Mouse (Mus musculus): ENCODE data around the gene Klhl3.

DNA sequence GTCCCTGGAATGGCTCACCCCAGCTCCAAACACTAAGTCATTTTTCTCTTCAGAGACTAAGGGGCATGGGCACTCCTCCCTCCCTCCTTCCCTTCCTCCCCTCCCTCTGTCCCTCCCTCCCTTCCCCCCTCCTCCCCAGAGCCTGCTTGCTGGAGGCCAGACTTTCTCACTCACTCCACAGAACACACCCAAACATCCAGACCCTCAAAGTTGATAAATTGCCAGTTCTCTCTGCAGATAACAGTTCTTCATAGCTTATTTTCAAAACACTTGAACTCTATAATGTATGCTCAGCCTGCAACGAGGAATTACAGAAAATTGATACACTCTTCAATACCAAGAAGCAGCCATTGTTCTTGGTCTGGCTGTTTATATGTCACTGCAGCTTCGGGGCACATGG, 133.3 kb downstream of the Klhl3 start:
- no peak for TF ChIP-seq CTCF (IDR thresholded peaks at IDR 0.05; ENCODE audit: control insufficient read depth, insufficient read depth, insufficient replicate concordance, low read depth, low read length)
- TF ChIP-seq POLR2A (IDR thresholded peaks at IDR 0.05; ENCODE audit: control insufficient read depth, low read depth, low read length): no peak
